Mouse (Mus musculus) T-cell, adult 2 months (primary cell): ENCODE data around the gene Hyal2.

Source experiments
- DNase-seq: peaks from one replicate; pipeline ENCODE4 v3.0.0; 2022; ENCODE audit warnings: low spot score

The Hyal2 gene

DNA sequence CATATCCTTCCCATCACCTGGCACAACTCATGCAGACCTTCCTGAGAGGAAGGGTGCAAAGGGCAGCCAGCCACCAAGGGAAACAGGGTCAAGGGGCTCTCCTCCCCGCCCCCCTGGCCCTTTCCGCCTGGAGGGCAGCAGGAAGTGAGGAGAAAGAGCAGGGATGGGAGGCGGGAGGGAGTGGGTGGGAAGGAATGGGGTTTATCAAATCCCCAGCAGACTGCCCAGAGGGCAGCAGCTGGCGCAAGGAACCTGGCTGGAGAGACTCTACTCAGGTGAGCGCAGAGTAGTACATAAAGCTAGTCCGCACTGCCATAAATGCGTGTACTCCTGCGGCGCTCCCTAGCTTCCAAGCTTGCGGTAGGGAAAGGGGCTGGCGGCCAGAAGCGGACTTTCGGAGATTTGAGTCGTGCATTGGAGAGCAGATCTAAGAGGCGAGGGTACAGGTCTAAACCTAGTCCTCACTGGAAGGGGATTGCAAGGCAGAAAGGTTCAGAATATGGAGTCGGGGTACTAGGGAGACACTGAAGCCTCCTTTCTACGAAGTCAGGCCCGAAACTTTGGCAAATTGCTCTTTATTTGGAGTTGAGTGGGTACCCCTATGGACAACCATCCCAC, at the start of gene Hyal2:
Hyal2 (plus strand) TSS at position 244 of the 618 bp plus-strand sequence.
- DNase-seq: no peak

GRCm38 (mm10) chr9:107520331-107520730, 47.4 kb upstream of the Hyal2 start:
- DNase-seq: no peak

DNA sequence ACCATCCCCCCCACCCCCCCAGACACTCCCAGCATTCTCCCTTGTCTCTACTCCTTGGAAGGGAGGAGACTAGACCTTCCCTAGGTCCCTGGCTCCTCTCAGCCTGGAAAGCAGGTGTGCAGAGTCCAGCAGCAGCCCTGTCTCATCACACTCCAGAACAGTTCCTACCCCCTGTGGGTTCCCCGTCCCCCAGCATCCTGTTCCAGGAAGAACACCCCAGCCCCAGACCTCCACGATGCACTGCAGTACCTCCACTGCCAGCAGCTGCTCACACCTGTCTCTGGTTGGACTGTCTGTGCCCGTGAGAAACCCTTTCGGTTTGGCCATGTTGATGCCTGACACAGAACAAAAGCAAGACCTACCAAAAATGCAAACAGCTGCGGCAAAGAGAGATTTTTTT, 46.6 kb upstream of the Hyal2 start:
- peak; percentile 38 for DNase-seq

DNA sequence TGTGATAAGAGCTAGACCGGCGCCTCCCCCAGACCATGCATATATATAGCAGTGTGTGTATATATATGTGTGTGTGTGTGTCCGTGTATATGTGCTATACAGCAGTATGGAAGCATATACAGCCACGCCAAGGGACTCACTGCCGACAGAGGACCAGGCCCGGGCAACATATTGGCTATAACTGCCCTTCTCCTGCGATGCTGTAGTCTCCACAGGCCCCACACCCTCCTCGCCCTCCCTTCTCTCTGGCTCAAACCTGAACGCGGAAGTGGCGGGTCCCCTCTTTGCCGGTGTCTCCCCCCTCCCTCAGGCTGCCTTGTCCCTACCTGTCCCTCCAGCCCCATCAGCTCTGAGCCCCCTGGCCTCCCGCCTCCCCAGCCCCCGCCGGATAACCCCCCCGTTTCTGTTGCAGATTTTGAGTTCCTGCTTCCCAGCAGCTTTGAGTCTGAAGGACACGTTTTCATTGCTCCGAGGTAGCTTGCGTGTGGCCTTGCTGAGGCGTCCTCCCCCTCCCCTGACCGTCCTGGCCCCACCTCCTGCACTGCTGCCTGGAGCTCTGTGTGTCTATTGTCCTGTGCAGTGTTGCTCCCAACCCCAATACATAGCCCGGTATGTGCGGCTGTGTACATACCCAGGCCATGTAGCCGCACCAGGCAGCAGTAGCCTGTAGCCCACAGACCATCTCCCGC, 45.9 kb upstream of the Hyal2 start:
- peak; percentile 30 for DNase-seq

- no peak for DNase-seq
Measured at GRCm38 (mm10) chr9:107522400-107522711, 45.4 kb upstream of the Hyal2 start.

GRCm38 (mm10) chr9:107526198-107527026, 41.3 kb upstream of the Hyal2 start:
- peak; percentile 81 for DNase-seq

- peak; percentile 95 for DNase-seq
Measured at GRCm38 (mm10) chr9:107533791-107534407, 33.8 kb upstream of the Hyal2 start, which contains the start of gene Tmem115. Gene Tmem115, plus strand, starts transcription at chr9:107533945.

GRCm38 (mm10) chr9:107534408-107535202, 33.1 kb upstream of the Hyal2 start:
- DNase-seq: peak; percentile 17

DNA sequence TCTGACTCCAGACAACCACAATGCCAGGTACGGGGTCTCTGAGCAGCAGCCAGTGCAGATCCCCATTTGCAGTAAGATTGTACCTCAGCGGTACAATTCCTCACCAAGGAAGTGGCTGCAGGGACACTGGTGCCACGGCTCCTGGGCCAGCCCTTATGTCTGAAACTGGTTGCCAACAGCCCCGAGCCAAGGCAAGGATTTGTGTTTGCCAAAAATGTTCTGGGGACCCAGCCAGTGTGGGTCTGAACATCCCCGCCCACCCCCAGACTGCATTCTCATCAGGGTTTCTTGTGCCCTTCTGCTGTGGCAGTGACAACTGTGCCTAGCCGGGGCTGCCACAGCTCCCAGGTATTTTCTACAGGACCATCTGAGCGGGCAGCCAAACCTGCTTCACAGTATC, 29.5 kb upstream of the Hyal2 start:
- DNase-seq: no peak

- no peak for DNase-seq
Measured at GRCm38 (mm10) chr9:107538711-107539110, 29.0 kb upstream of the Hyal2 start.

DNA sequence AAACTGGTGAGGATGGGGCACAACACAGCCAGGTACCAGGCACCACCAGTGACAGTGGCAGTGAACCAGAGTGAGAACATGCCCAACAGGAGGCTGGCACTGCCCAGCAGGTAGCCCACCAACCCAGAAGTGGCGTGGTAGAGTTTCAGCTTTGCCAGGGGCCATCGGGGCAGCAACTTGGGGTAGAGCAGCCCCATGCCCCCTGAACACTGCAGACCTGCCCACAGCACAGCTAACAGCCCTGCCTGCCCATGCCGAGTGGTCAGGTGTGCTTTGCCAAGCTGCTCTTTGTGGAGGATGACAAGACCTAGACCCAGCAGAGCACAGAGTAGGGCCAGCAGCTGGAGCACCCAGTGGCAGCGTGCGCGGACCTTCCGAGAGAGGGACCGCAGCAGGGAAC, 27.8 kb upstream of the Hyal2 start:
- no peak for DNase-seq

GRCm38 (mm10) chr9:107540420-107540819, 27.3 kb upstream of the Hyal2 start:
- DNase-seq: no peak

GRCm38 (mm10) chr9:107541005-107541404, 26.7 kb upstream of the Hyal2 start:
- DNase-seq: no peak

DNA sequence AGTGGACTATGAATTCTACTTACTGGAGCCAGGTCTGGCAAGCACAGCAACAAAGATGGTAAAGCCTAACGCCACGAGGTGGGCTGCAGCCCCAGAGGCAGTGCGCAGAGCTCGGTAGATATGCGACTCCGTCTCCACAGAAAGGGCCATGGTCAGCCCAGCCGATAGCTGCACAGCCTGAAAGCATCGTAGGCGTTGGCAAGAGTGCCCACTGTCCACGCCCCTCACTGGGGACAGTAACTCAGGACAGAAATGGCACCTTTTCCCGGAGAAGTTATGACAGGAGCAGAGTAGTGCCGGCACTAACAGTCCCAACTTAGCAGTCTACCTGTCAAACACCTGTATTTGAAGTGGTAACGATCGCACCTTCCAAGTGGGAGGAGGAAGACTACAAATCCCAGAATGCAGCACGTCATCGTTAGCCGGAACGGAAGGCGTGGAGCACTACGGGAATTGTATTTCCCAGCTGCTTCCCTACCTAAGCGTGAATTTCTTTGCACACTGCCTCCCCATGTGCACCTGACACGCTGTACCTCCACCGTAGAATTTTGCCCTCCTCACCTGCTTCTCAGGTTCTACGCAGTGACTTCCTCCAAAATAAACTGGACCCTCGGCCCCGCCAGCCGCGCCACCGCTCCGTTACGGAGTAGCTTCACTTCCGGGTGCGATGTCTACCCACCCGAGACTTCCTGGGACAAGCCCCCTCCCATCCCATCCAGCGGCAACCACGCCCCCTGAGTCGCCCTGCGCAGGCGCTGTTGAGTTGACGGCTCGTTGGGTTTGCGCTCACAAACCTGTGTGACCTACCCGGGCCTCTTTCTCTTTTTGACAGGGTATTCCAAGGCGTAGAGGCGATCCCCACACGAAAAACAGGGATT, 26.0 kb upstream of the Hyal2 start, which contains the start of the genes Cyb561d2 and Nprl2:
Cyb561d2 (minus strand) TSS at position 720 of the 878 bp plus-strand sequence.
Nprl2 (plus strand) TSS at position 753 of the 878 bp plus-strand sequence.
- DNase-seq: peak; percentile 95

- DNase-seq: no peak
Measured at GRCm38 (mm10) chr9:107542352-107542686, 25.4 kb upstream of the Hyal2 start.

- DNase-seq: no peak
Measured at GRCm38 (mm10) chr9:107542721-107543120, 25.0 kb upstream of the Hyal2 start.

GRCm38 (mm10) chr9:107543299-107543698, 24.4 kb upstream of the Hyal2 start:
- no peak for DNase-seq

DNA sequence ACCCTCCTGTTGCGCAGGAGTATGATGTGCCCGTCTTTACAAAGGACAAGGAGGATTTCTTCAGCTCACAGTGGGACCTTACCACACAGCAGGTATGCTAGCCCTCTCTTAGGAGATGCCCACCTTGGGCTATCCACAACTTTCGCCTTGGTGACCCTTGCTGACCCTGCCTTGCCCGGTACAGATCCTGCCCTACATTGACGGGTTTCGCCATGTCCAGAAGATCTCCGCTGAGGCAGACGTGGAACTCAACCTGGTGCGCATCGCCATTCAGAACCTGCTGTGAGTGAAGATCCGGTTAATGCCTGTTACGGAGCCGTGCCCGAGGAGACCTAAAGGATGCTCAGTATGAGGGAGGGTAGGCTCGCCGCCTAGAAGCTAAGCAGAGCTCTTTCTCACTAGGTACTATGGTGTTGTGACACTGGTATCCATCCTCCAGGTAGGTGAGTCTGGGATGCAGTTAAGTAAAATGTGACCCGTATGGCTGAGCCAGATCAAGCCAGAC, 23.5 kb upstream of the Hyal2 start:
- no peak for DNase-seq

GRCm38 (mm10) chr9:107544729-107545128, 23.0 kb upstream of the Hyal2 start:
- no peak for DNase-seq

GRCm38 (mm10) chr9:107545199-107545598, 22.5 kb upstream of the Hyal2 start:
- DNase-seq: no peak
